Mouse (Mus musculus): ENCODE results near the gene Clic5.

- no peak for TF ChIP-seq CTCF (IDR thresholded peaks at IDR 0.05)
- TF ChIP-seq EP300 (IDR thresholded peaks at IDR 0.05; ENCODE audit: insufficient read depth, low read depth, low read length), result no peak
- TF ChIP-seq POLR2A (IDR thresholded peaks at IDR 0.05; ENCODE audit: insufficient read depth, low read depth, low read length), result no peak
These were observed 136.9 kb downstream of the Clic5 start for GRCm38 (mm10) chr17:44325314-44325713.

All from heart, adult 2 months (tissue).